Mouse (Mus musculus) limb, embryonic 11.5 days (tissue): ENCODE measurements at regions not wholly inside any gene's neighbourhood (a gene's known extent, or its start where the extent isn't known, plus 50 kb on each side); places are given as distances from the start of the nearest gene placed in this dataset.
"Not testable (repeated sequence)": the region's sequence is repeated elsewhere in the genome, so short reads cannot be mapped to it uniquely, and the experiment has no call there.

Experiments
- ATAC-seq: fragments of 200-750 bp; cut with Nextera tagmentation; 2 replicates; pipeline ENCODE4 v1.8.0; 2017; ENCODE audit warnings: low read depth; ENCODE audit not compliant: insufficient number of reproducible peaks, low FRiP score, low TSS enrichment
- DNase-seq: peaks from one replicate; pipeline ENCODE4 v3.0.0-alpha.2; 2015; ENCODE audit warnings: low spot score
- H3K27ac ChIP-seq: fragments of 300-500 bp; sonication (generic); replicated peaks from 2 replicates; pipeline ENCODE4 v1.5.1; 2014; ENCODE audit warnings: low read depth, mild to moderate bottlenecking, low read length
- H3K27me3 ChIP-seq: fragments of 300-500 bp; sonication (generic); 2 replicates; pipeline ENCODE4 v1.6.1; 2014; ENCODE audit warnings: mild to moderate bottlenecking, low read length, mixed read lengths; ENCODE audit not compliant: control insufficient read depth, insufficient read depth
- H3K36me3 ChIP-seq: fragments of 300-500 bp; sonication (generic); 2 replicates; pipeline ENCODE4 v1.6.1; 2014; ENCODE audit warnings: mild to moderate bottlenecking, low read length, moderate library complexity, mixed read lengths; ENCODE audit not compliant: control insufficient read depth, insufficient read depth
- H3K4me1 ChIP-seq: fragments of 300-500 bp; sonication (generic); 2 replicates; pipeline ENCODE4 v1.6.1; 2014; ENCODE audit warnings: low read length, mixed read lengths; ENCODE audit not compliant: control insufficient read depth, insufficient read depth
- H3K4me2 ChIP-seq: fragments of 300-500 bp; sonication (generic); 2 replicates; pipeline ENCODE4 v1.6.1; 2014; ENCODE audit warnings: low read depth, mild to moderate bottlenecking, moderate library complexity; ENCODE audit not compliant: severe bottlenecking
- H3K4me3 ChIP-seq: fragments of 300-500 bp; sonication (generic); 2 replicates; pipeline ENCODE4 v1.5.1; 2014; ENCODE audit warnings: low read depth, low read length
- H3K9ac ChIP-seq: fragments of 300-500 bp; sonication (generic); 2 replicates; pipeline ENCODE4 v1.6.1; 2014; ENCODE audit warnings: mild to moderate bottlenecking, low read length
- H3K9me3 ChIP-seq: fragments of 300-500 bp; sonication (generic); 2 replicates; pipeline ENCODE4 v1.6.1; 2016; ENCODE audit warnings: low read length; ENCODE audit not compliant: control insufficient read depth
- WGBS: fragments of 180-500 bp; shearing (Covaris S2); extraction: QIAGEN DNeasy Blood & Tissue Kit; methylation state at CpG from one replicate; pipeline ENCODE4 v1.1.7; 2014; 5-methylcytosine and 5-hydroxymethylcytosine counted together

- not testable (repeated sequence) for H3K4me2 ChIP-seq, H3K27me3 ChIP-seq, H3K9me3 ChIP-seq, H3K27ac ChIP-seq, DNase-seq, H3K9ac ChIP-seq, H3K4me3 ChIP-seq, H3K36me3 ChIP-seq, ATAC-seq, H3K4me1 ChIP-seq
- WGBS = 94% methylated on average over 3 of the region's 4 CpGs
Observed at GRCm38 (mm10) chr10:85731163-85731562, 98.1 kb upstream of the Pwp1 start.

GRCm38 (mm10) chr10:85731796-85732388 is 97.4 kb upstream of the Pwp1 start:
- not testable (repeated sequence) for H3K9ac ChIP-seq, H3K27ac ChIP-seq, H3K4me3 ChIP-seq, H3K36me3 ChIP-seq, ATAC-seq, DNase-seq, H3K27me3 ChIP-seq, H3K9me3 ChIP-seq, H3K4me1 ChIP-seq, H3K4me2 ChIP-seq
- 31% methylated on average over 12 of the region's 13 CpGs for WGBS

GRCm38 (mm10) chr10:85737796-85738195 is 91.5 kb upstream of the Pwp1 start:
- no peak for ATAC-seq
- no peaks in the 10 kb centered on the region for H3K9me3 ChIP-seq
- H3K27ac ChIP-seq = no peak overlapping the region
- no peak overlapping the region for H3K4me2 ChIP-seq
- 17% methylated on average over 1 of the region's 1 CpGs for WGBS
- DNase-seq = peak; percentile 32
- no peaks in the 10 kb centered on the region for H3K27me3 ChIP-seq
- H3K9ac ChIP-seq = no peak overlapping the region
- H3K4me3 ChIP-seq = no peak overlapping the region
- no peaks in the 10 kb centered on the region for H3K36me3 ChIP-seq
- peaks cover 3% of the 10 kb centered on the region; the same call in 1 of the 2 replicates for H3K4me1 ChIP-seq

- ATAC-seq (no peak), DNase-seq (no peak)
- 66% methylated on average over 3 of the region's 3 CpGs for WGBS
- Histone ChIP-seq H3K9me3 (no peaks in the 10 kb centered on the region), H3K4me3 (no peak overlapping the region), H3K27me3 (no peaks in the 10 kb centered on the region), H3K9ac (no peak overlapping the region), H3K4me2 (no peak overlapping the region), H3K27ac (no peak overlapping the region), H3K4me1 (peaks cover 3% of the 10 kb centered on the region; the same call in 1 of the 2 replicates), H3K36me3 (no peaks in the 10 kb centered on the region)
Observed at GRCm38 (mm10) chr10:85739008-85739407, 90.3 kb upstream of the Pwp1 start.

GRCm38 (mm10) chr10:85739565-85739964 is 89.7 kb upstream of the Pwp1 start:
- H3K4me1 ChIP-seq, ATAC-seq, H3K36me3 ChIP-seq, H3K4me2 ChIP-seq, H3K27ac ChIP-seq, H3K9me3 ChIP-seq, H3K4me3 ChIP-seq, H3K9ac ChIP-seq, H3K27me3 ChIP-seq, DNase-seq: not testable (repeated sequence)

GRCm38 (mm10) chr10:85741972-85742371 is 87.3 kb upstream of the Pwp1 start:
- no peak for ATAC-seq
- 75% methylated on average over 5 of the region's 5 CpGs for WGBS

GRCm38 (mm10) chr10:85745390-85745789 is 83.9 kb upstream of the Pwp1 start:
- not testable (repeated sequence) for H3K4me1 ChIP-seq, H3K27me3 ChIP-seq, ATAC-seq, DNase-seq, H3K9me3 ChIP-seq, H3K4me3 ChIP-seq, H3K9ac ChIP-seq, H3K36me3 ChIP-seq, H3K4me2 ChIP-seq, H3K27ac ChIP-seq
- WGBS = 72% methylated on average over 7 of the region's 7 CpGs

More at GRCm38 (mm10) chr10:85741972-85742371, 87.3 kb upstream of the Pwp1 start:
- Histone ChIP-seq H3K9ac (no peak overlapping the region), H3K27me3 (no peaks in the 10 kb centered on the region), H3K4me1 (peaks cover 3% of the 10 kb centered on the region; the same call in 1 of the 2 replicates), H3K9me3 (no peaks in the 10 kb centered on the region), H3K27ac (no peak overlapping the region), H3K36me3 (no peaks in the 10 kb centered on the region), H3K4me2 (no peak overlapping the region), H3K4me3 (no peak overlapping the region)
- DNase-seq = no peak

GRCm38 (mm10) chr10:85745818-85746217 is 83.5 kb upstream of the Pwp1 start:
- H3K9me3 ChIP-seq, H3K27me3 ChIP-seq, H3K4me1 ChIP-seq, H3K9ac ChIP-seq, H3K27ac ChIP-seq, H3K4me2 ChIP-seq, H3K4me3 ChIP-seq, ATAC-seq, H3K36me3 ChIP-seq, DNase-seq: not testable (repeated sequence)
- WGBS = 53% methylated on average over 4 of the region's 8 CpGs

GRCm38 (mm10) chr10:85749549-85749948 is 79.7 kb upstream of the Pwp1 start:
- H3K36me3 ChIP-seq, ATAC-seq, H3K4me2 ChIP-seq, H3K4me1 ChIP-seq, H3K9me3 ChIP-seq, DNase-seq, H3K4me3 ChIP-seq, H3K27me3 ChIP-seq, H3K27ac ChIP-seq, H3K9ac ChIP-seq: not testable (repeated sequence)
- 79% methylated on average over 2 of the region's 2 CpGs for WGBS
